Mouse (Mus musculus) G1E (cell line): Measurements from ENCODE around the gene Abcg8. TPM values are rescaled to one million over a fixed set of nuclear protein-coding genes. Genes with fewer than 3 reads are reported as not detected.

Experiments
- ATAC-seq: 2 replicates; pipeline ENCODE4 v1.8.0; 2016; ENCODE audit warnings: mild to moderate bottlenecking; ENCODE audit not compliant: insufficient number of reproducible peaks, poor library complexity, low FRiP score, severe bottlenecking; ENCODE audit errors: extremely low read depth
- DNase-seq: peaks from one replicate; pipeline ENCODE4 v3.0.0; 2012; ENCODE audit warnings: low spot score
- H3K27me3 ChIP-seq: 2 replicates; pipeline ENCODE4 v1.6.1; 2012; ENCODE audit warnings: mild to moderate bottlenecking, low read length, inconsistent platforms; ENCODE audit not compliant: insufficient read depth
- H3K36me3 ChIP-seq: replicated peaks from 2 replicates; pipeline ENCODE3; 2012; ENCODE audit warnings: mild to moderate bottlenecking, inconsistent platforms
- H3K4me1 ChIP-seq: 2 replicates; pipeline ENCODE4 v1.6.1; 2012; ENCODE audit warnings: low read depth, low read length, inconsistent platforms, mixed read lengths; ENCODE audit not compliant: insufficient read depth
- H3K4me3 ChIP-seq: 2 replicates; pipeline ENCODE4 v1.5.1; 2012; ENCODE audit warnings: low read depth, mild to moderate bottlenecking, inconsistent platforms, low read length, moderate library complexity, mixed read lengths
- H3K9me3 ChIP-seq: replicated peaks from 2 replicates; pipeline ENCODE4 v1.6.1; 2012; ENCODE audit warnings: inconsistent platforms
- CTCF ChIP-seq: IDR thresholded peaks from 2 replicates; pipeline ENCODE4 v1.5.1; 2012; ENCODE audit warnings: low read depth, low read length, inconsistent platforms, mixed read lengths
- GATA1 ChIP-seq: IDR thresholded peaks from 2 replicates; pipeline ENCODE4 v1.6.1; 2012; ENCODE audit warnings: borderline replicate concordance, low read length, inconsistent platforms, mixed read lengths
- GATA2 ChIP-seq: IDR thresholded peaks from 2 replicates; pipeline ENCODE4 v1.6.1; 2012; ENCODE audit warnings: low read depth, low read length, inconsistent platforms, borderline replicate concordance
- POLR2AphosphoS5 ChIP-seq: IDR thresholded peaks from 2 replicates; pipeline ENCODE4 v1.6.1; 2012; ENCODE audit warnings: low read depth, low read length, inconsistent platforms; ENCODE audit not compliant: insufficient replicate concordance
- TAL1 ChIP-seq: conservative IDR thresholded peaks from 2 replicates; pipeline ENCODE4 v1.6.1; 2012; ENCODE audit warnings: low read depth, low read length, inconsistent platforms, mixed read lengths
- polyA plus RNA-seq: library from polyadenylated mRNA; stranded (reverse); fragments of >175 nt; gene quantifications from 2 replicates; pipeline ENCODE4 v1.2.3, GENCODE M21; 2012
- total RNA-seq, 2 experiments: library from RNA; stranded (forward) in 1 of 2; stranded (reverse) in 1 of 2; fragments of 200-1000 nt in 1 of 2; fragments of >200 nt in 1 of 2; fragmentation: Nextera tagmentation in 1 of 2; gene quantifications; 2 replicates each; pipeline ENCODE4 v1.2.3; 2014 to 2017

The Abcg8 gene
- total and polyA plus RNA-seq, 3 experiments, result 0.05 TPM; not detected in 2

GRCm38 (mm10) chr17:84672376-84673369, 3.4 kb upstream of the Abcg8 start:
- DNase-seq, result no peak
- H3K36me3 ChIP-seq, result no peaks in the 10 kb centered on the region
- H3K9me3 ChIP-seq, result no peaks in the 10 kb centered on the region
- H3K4me3 ChIP-seq, result no peak overlapping the region
- no peak for ATAC-seq
- H3K4me1 ChIP-seq, result no peaks in the 10 kb centered on the region
- peaks cover 11% of the 10 kb centered on the region for H3K27me3 ChIP-seq
- TF ChIP-seq CTCF, result no peak
- TF ChIP-seq POLR2AphosphoS5, result no peak
- TF ChIP-seq TAL1, result no peak
- TF ChIP-seq GATA1, result no peak
- no peak for TF ChIP-seq GATA2

GRCm38 (mm10) chr17:84674048-84674447, 2.1 kb upstream of the Abcg8 start:
- Histone ChIP-seq H3K4me1 (no peaks in the 10 kb centered on the region), H3K9me3 (no peaks in the 10 kb centered on the region), H3K4me3 (no peak overlapping the region), H3K36me3 (no peaks in the 10 kb centered on the region), H3K27me3 (peaks cover 11% of the 10 kb centered on the region)
- no peak for ATAC-seq
- TF ChIP-seq POLR2AphosphoS5, result no peak
- no peak for TF ChIP-seq CTCF
- no peak for TF ChIP-seq GATA1
- TF ChIP-seq GATA2, result no peak
- TF ChIP-seq TAL1, result no peak
- DNase-seq, result no peak

- Histone ChIP-seq H3K4me3 (no peak overlapping the region), H3K27me3 (peaks cover 11% of the 10 kb centered on the region)
- ATAC-seq, result no peak
Observed at GRCm38 (mm10) chr17:84675204-84675603, 898 bp upstream of the Abcg8 start.

GRCm38 (mm10) chr17:84677595-84677994, 1.5 kb downstream of the Abcg8 start:
- no peak overlapping the region for H3K4me3 ChIP-seq
- H3K9me3 ChIP-seq, result no peaks in the 10 kb centered on the region
- TF ChIP-seq GATA2, result no peak
- no peak for TF ChIP-seq GATA1
- TF ChIP-seq CTCF, result no peak
- no peak for ATAC-seq
- no peak for DNase-seq
- H3K27me3 ChIP-seq, result peaks cover 28% of the 10 kb centered on the region
- H3K36me3 ChIP-seq, result no peaks in the 10 kb centered on the region
- no peaks in the 10 kb centered on the region for H3K4me1 ChIP-seq

More at GRCm38 (mm10) chr17:84675204-84675603, 898 bp upstream of the Abcg8 start:
- Histone ChIP-seq H3K4me1 (no peaks in the 10 kb centered on the region), H3K36me3 (no peaks in the 10 kb centered on the region), H3K9me3 (no peaks in the 10 kb centered on the region)
- TF ChIP-seq POLR2AphosphoS5 (no peak), TAL1 (no peak), GATA2 (no peak), CTCF (no peak), GATA1 (no peak)
- no peak for DNase-seq

- ATAC-seq (no peak), DNase-seq (no peak)
- no peaks in the 10 kb centered on the region for H3K36me3 ChIP-seq
- no peak for TF ChIP-seq GATA1
- no peak for TF ChIP-seq POLR2AphosphoS5
- no peak for TF ChIP-seq CTCF
- TF ChIP-seq GATA2, result no peak
- no peak for TF ChIP-seq TAL1
- peaks cover 35% of the 10 kb centered on the region for H3K27me3 ChIP-seq
- H3K4me3 ChIP-seq, result no peak overlapping the region
- no peaks in the 10 kb centered on the region for H3K4me1 ChIP-seq
- no peaks in the 10 kb centered on the region for H3K9me3 ChIP-seq
Observed at GRCm38 (mm10) chr17:84681670-84682069, 5.6 kb downstream of the Abcg8 start.

GRCm38 (mm10) chr17:84682734-84683717, 6.9 kb downstream of the Abcg8 start, which contains the start of gene Abcg5:
Gene Abcg5, minus strand, starts transcription at chr17:84683011.
- H3K9me3 ChIP-seq, result no peaks in the 10 kb centered on the region
- no peaks in the 10 kb centered on the region for H3K4me1 ChIP-seq
- no peak for ATAC-seq
- TF ChIP-seq CTCF (no peak), TAL1 (no peak), GATA1 (no peak), GATA2 (no peak), POLR2AphosphoS5 (no peak)
- H3K36me3 ChIP-seq, result no peaks in the 10 kb centered on the region
- H3K4me3 ChIP-seq, result no peak within 1 kb of the TSS
- DNase-seq, result no peak
- peaks cover 30% of the 10 kb centered on the region for H3K27me3 ChIP-seq
